Mouse (Mus musculus) liver, embryonic 16.5 days (tissue): ENCODE measurements around the gene Ephb4. TPM values are rescaled to one million over a fixed set of nuclear protein-coding genes. Genes with fewer than 3 reads are reported as not detected.

Source experiments
- ATAC-seq: fragments of 200-750 bp; cut with Nextera tagmentation; 2 replicates; pipeline ENCODE4 v1.8.0; 2017; ENCODE audit warnings: low read depth, mild to moderate bottlenecking, moderate number of reproducible peaks, moderate library complexity
- H3K27ac ChIP-seq: fragments of 300-500 bp; sonication (generic); 2 replicates; pipeline ENCODE4 v1.5.1; 2014; ENCODE audit warnings: mild to moderate bottlenecking, low read length
- H3K27me3 ChIP-seq: fragments of 300-500 bp; sonication (generic); 2 replicates; pipeline ENCODE4 v1.6.1; 2014; ENCODE audit warnings: low read depth, low read length, mixed read lengths; ENCODE audit not compliant: control insufficient read depth, insufficient read depth
- H3K36me3 ChIP-seq: fragments of 300-500 bp; sonication (generic); 2 replicates; pipeline ENCODE4 v1.6.1; 2014; ENCODE audit warnings: mild to moderate bottlenecking; ENCODE audit not compliant: control insufficient read depth, insufficient read depth
- H3K4me1 ChIP-seq: fragments of 300-500 bp; sonication (generic); 2 replicates; pipeline ENCODE4 v1.6.1; 2014; ENCODE audit warnings: low read depth, low read length, mixed read lengths; ENCODE audit not compliant: control insufficient read depth
- H3K4me2 ChIP-seq: fragments of 300-500 bp; sonication (generic); 2 replicates; pipeline ENCODE4 v1.6.1; 2014; ENCODE audit warnings: low read depth, low read length, mixed read lengths
- H3K4me3 ChIP-seq: fragments of 300-500 bp; sonication (generic); 2 replicates; pipeline ENCODE4 v1.5.1; 2014; ENCODE audit warnings: low read depth, mild to moderate bottlenecking, low read length
- H3K9ac ChIP-seq: fragments of 300-500 bp; sonication (generic); 2 replicates; pipeline ENCODE4 v1.6.1; 2014; ENCODE audit warnings: low read depth, low read length
- H3K9me3 ChIP-seq: fragments of 300-500 bp; sonication (generic); replicated peaks from 2 replicates; pipeline ENCODE4 v1.6.1; 2016; ENCODE audit warnings: low read length; ENCODE audit not compliant: control insufficient read depth
- WGBS: fragments of 180-500 bp; shearing (Covaris S2); extraction: QIAGEN DNeasy Blood & Tissue Kit; methylation state at CpG from one replicate; pipeline ENCODE4 v1.1.7; 2014; ENCODE audit not compliant: insufficient replicate concordance; 5-methylcytosine and 5-hydroxymethylcytosine counted together
- polyA plus RNA-seq: library from polyadenylated mRNA; unstranded; fragments of >200 nt; fragmentation: Nextera tagmentation; extraction: Ambion mirVana; gene quantifications from 2 replicates; pipeline ENCODE4 v1.2.1, GENCODE M21; 2015

Gene Ephb4
- polyA plus RNA-seq, 1 experiment from 2014 or later, result 9.1 TPM

DNA sequence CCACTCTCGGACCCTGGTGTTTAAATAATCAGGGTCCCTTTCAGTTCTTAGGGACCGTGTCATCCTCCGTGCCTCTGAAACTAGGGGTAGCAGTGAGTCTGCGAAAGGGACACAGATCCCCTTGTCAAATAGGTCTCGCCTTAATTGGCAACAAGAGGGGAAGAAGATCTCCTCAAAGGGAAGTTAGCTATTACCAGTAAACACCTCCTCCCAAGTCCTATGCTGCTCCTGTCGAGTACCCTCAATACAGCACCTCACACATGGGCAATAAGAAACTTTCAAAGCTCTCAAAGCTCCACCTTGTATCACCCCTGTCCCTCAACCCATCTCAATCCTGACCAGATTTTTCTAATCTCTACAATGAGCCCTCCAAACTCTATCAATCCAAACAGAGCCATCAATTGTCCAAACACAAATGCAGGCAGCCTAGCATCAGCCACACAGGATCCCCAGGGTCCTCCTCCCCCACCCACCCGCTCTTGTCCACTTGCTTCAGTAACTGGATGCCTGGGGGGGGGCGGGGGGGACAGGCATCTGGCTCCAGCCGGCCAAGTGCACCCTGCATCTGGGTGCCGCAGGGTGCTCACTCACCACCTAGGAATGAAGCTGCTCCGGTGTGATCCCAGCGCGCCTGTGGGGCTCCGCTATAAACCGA is 16.9 kb upstream of the Ephb4 start:
- Histone ChIP-seq H3K36me3 (no peaks in the 10 kb centered on the region), H3K9me3 (no peaks in the 10 kb centered on the region), H3K4me2 (peak overlapping the region; percentile 94), H3K27me3 (no peaks in the 10 kb centered on the region), H3K27ac (no peak overlapping the region), H3K4me1 (peaks cover 18% of the 10 kb centered on the region), H3K9ac (peak overlapping the region; percentile 65), H3K4me3 (peak overlapping the region; percentile 70)
- WGBS, result 13% methylated on average over 15 of the region's 15 CpGs
- no peak for ATAC-seq

DNA sequence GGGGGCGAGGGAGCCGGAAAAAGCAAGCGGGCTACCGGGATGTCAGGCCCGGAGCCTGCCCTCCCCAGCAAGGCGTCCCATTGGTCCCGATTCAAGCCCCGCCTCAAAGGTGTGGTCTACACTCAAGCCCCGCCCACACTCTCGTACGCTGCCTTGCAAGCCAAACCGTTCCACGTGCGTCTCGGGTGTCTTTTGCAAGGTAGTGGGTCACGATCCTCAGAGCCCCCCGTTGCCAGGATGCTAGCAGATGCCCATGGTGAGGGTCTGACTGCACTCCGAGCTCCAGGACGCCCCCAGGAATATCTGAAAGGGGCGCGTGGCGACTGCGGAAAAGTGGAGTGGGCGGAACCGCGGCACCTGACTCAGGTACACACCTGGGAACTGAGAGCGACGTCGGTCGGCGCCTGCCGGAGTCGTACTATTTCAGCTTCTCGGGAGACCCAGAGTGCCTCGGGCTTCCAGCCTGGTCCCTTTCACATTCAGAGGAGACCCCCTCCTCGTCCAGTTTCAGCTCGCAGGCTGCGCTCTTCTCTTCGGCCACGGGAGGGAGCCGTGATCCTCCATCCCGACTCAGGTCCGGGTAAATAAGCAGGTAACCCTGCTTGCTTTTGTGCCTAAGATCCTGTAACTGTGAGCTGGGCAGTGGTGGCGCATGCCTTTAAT is 16.3 kb upstream of the Ephb4 start, which contains the start of gene Slc12a9:
Slc12a9 (minus strand) TSS at position 86 of the 663 bp plus-strand sequence.
- H3K9ac ChIP-seq, result peak within 1 kb of the TSS; percentile 65
- no peak within 1 kb of the TSS for H3K27ac ChIP-seq
- H3K4me1 ChIP-seq, result peaks cover 18% of the 10 kb centered on the region
- H3K4me3 ChIP-seq, result peak within 1 kb of the TSS; percentile 70
- no peaks in the 10 kb centered on the region for H3K36me3 ChIP-seq
- peak within 1 kb of the TSS; percentile 94 for H3K4me2 ChIP-seq
- under 1% methylated on average over 43 of the region's 44 CpGs for WGBS
- peak; percentile 85 for ATAC-seq
- no peaks in the 10 kb centered on the region for H3K27me3 ChIP-seq
- H3K9me3 ChIP-seq, result no peaks in the 10 kb centered on the region

DNA sequence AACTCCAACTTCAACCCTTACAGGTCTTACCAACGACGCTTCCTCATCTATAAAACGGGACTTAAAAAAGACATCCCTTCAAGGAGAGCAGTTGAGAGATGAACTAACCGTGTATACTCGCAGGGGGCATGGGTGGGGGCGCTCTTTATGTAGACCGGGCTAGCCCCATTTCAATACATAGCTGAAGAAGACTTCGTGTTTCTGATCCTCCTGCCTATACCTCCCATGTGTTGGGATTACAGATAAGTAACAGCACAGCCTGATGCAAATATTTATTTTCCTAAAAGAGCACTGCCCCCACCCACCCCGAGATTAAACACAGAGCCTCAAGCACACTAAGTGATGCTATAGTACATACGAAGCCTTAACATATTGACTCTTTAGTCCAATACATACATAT is 15.6 kb upstream of the Ephb4 start:
- WGBS, result 32% methylated on average over 10 of the region's 10 CpGs
- Histone ChIP-seq H3K9me3 (no peaks in the 10 kb centered on the region), H3K36me3 (no peaks in the 10 kb centered on the region), H3K27me3 (no peaks in the 10 kb centered on the region), H3K4me2 (peak overlapping the region; percentile 94), H3K27ac (no peak overlapping the region), H3K4me1 (peaks cover 23% of the 10 kb centered on the region), H3K9ac (no peak overlapping the region), H3K4me3 (0 out of 2 replicates have a peak overlapping the region, but pooled peaks have one; percentile 70)
- no peak for ATAC-seq

DNA sequence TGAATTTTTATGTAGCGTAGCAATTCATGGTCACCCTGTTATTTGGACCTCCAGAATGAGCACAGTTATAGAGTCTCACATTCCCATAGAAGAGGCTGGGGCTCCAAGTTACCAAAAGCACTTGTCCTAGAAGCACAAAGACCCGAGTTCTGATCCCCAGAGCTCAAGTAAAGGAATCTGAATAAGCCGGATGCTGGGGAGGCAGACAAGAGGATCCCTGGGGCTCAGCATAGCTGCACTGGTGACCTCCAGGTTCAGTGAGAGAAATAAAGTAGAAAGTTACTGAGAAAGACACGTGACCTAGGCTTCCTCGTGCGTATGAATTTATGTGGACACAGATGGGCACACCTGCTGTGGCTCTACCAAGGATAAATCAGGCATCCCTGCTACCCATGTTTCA is 14.8 kb upstream of the Ephb4 start:
- no peaks in the 10 kb centered on the region for H3K36me3 ChIP-seq
- H3K9me3 ChIP-seq, result no peaks in the 10 kb centered on the region
- no peak overlapping the region for H3K27ac ChIP-seq
- H3K4me3 ChIP-seq, result no peak overlapping the region
- 68% methylated on average over 6 of the region's 6 CpGs for WGBS
- peaks cover 24% of the 10 kb centered on the region for H3K4me1 ChIP-seq
- no peaks in the 10 kb centered on the region for H3K27me3 ChIP-seq
- H3K4me2 ChIP-seq, result no peak overlapping the region
- no peak overlapping the region for H3K9ac ChIP-seq
- no peak for ATAC-seq

DNA sequence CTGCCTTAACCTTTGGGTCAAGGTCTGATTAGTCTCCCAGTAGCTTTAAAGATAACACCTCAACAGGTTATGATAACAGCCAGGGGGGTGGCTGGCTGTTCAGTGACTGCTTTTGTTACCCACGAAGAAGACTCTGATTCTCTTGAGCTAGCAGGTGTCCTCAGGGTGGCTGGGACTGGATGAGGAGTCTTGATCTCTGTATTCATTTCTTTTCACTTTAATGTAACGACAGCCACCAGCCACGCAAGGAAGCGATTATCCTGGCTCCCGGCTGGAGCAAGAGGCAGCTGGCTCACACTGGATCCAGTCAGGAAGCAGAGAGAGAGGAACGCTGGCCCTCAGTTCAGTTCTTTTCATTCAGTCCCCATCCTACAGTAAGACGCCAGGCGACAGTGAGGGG is 12.7 kb upstream of the Ephb4 start:
- Histone ChIP-seq H3K9ac (no peak overlapping the region), H3K9me3 (no peaks in the 10 kb centered on the region), H3K4me3 (no peak overlapping the region), H3K27ac (peak overlapping the region; percentile 13), H3K4me2 (no peak overlapping the region), H3K27me3 (no peaks in the 10 kb centered on the region), H3K36me3 (no peaks in the 10 kb centered on the region), H3K4me1 (peaks cover 24% of the 10 kb centered on the region)
- no peak for ATAC-seq
- WGBS, result 53% methylated on average over 8 of the region's 8 CpGs

DNA sequence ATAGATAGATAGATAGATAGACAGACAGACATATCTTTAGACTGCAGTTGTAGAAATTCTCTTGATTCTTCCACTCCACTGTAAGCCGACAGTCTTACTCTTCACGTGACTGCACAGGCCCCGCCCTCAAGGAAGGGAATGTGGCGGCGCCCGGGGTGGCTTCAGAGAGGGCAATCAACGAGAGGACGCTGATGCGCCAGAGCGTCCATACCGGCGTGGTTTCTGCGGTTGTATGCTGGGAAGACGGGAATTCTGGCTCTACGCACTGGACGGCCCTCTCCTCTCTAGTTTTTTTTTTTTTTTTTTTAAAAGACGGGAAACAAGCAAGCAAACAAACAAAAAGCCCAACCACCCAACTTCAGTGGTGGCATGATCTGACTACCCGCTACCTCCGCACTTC is 11.7 kb upstream of the Ephb4 start:
- ATAC-seq, result peak; percentile 67
- peaks cover 20% of the 10 kb centered on the region for H3K4me1 ChIP-seq
- no peaks in the 10 kb centered on the region for H3K27me3 ChIP-seq
- WGBS, result 0% methylated on average over 19 of the region's 19 CpGs
- H3K4me2 ChIP-seq, result peak overlapping the region; percentile 74
- no peaks in the 10 kb centered on the region for H3K9me3 ChIP-seq
- H3K36me3 ChIP-seq, result no peaks in the 10 kb centered on the region
- peak overlapping the region; percentile 53; the same call in 1 of the 2 replicates for H3K9ac ChIP-seq
- H3K4me3 ChIP-seq, result peak overlapping the region; percentile 55
- peak overlapping the region; percentile 43; the same call in 1 of the 2 replicates for H3K27ac ChIP-seq

DNA sequence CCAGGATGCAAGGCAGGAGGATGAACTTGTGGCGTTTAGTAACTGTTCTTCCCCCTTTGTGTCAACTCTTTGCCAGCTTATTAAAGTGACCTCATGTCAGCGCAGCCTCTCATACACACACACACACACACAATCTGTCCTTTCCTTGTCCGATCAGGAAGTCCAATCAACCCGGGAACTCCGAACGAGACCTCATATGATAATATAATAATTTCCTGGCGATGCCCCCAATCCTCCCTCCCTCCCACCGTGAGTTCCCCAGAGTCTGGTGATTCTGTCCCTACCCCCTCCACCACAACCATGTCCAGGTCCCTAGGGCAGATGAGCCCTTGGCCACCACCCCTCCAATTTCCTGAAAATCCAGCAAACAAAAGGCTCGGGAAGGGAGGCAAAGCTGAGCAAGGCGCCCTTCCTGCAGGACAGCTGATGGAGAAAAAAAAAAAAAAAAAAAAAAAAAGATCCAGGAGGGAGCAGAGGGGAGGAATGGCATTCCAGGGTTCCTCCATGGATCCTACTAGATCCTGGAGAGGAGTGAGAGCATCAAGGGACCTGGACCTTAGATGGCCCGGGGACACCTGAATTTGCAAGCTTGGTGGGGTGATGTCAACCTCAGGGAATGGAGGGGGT is 11.1 kb upstream of the Ephb4 start:
- Histone ChIP-seq H3K36me3 (no peaks in the 10 kb centered on the region), H3K27ac (peak overlapping the region; percentile 43; the same call in 1 of the 2 replicates), H3K9ac (peak overlapping the region; percentile 53; the same call in 1 of the 2 replicates), H3K4me1 (peaks cover 15% of the 10 kb centered on the region), H3K9me3 (no peaks in the 10 kb centered on the region), H3K4me2 (peak overlapping the region; percentile 74), H3K4me3 (peak overlapping the region; percentile 55), H3K27me3 (no peaks in the 10 kb centered on the region)
- ATAC-seq, result peak; percentile 33
- WGBS, result 2% methylated on average over 11 of the region's 11 CpGs

DNA sequence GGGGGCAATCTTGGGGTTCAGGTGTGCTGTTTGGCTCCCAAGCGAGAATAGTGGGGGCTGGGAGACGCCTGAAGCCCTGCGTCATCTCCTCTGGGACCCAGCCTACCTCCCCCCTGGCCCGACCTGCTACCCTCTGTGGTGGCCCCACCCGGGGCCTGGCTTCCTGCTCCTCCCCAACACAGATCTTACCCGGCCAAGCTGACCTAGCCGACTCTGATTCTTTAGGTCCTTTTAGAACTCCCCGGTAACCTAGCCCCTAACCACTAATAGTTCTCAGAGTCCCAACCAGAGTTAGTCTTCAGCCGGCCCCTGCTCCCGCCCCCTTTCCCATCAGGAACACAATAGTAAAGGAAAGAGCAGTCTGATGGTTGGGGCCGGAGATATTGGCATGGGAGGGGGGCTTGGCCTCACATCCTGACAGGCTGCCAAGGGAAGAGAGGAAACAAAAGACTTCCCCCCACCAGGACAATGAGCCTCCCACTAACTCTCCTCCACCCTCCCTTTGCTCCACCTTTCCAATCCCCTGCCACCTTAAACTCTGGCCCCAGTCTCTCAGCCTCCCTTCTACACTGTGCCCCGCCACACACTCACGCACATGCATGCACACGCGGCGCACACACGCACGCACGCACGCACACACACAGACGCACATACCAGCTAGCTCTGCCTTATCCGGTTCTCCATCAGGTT is 10.5 kb upstream of the Ephb4 start:
- no peak overlapping the region; the same call in 1 of the 2 replicates for H3K4me3 ChIP-seq
- WGBS, result 19% methylated on average over 20 of the region's 22 CpGs
- ATAC-seq, result peak; percentile 28

More for the DNA sequence above, 10.5 kb upstream of the Ephb4 start:
- Histone ChIP-seq H3K4me2 (peak overlapping the region; percentile 74; the same call in 1 of the 2 replicates), H3K4me1 (peaks cover 9% of the 10 kb centered on the region), H3K9ac (0 out of 2 replicates have a peak overlapping the region, but pooled peaks have one; percentile 3), H3K9me3 (no peaks in the 10 kb centered on the region), H3K36me3 (no peaks in the 10 kb centered on the region), H3K27me3 (no peaks in the 10 kb centered on the region), H3K27ac (no peak overlapping the region)
